Mouse (Mus musculus) thymus, adult 18-20 months (tissue): ENCODE data around the gene Osbpl3.
A peak's percentile ranks its signal among the peaks of the same experiment; 100 is the strongest.

Experiments
- DNase-seq, 2 experiments: peaks; one replicate each; pipeline ENCODE4 v3.0.0; 2022; ENCODE audit warnings: mixed read lengths in 2 of 2

Osbpl3 gene

DNA sequence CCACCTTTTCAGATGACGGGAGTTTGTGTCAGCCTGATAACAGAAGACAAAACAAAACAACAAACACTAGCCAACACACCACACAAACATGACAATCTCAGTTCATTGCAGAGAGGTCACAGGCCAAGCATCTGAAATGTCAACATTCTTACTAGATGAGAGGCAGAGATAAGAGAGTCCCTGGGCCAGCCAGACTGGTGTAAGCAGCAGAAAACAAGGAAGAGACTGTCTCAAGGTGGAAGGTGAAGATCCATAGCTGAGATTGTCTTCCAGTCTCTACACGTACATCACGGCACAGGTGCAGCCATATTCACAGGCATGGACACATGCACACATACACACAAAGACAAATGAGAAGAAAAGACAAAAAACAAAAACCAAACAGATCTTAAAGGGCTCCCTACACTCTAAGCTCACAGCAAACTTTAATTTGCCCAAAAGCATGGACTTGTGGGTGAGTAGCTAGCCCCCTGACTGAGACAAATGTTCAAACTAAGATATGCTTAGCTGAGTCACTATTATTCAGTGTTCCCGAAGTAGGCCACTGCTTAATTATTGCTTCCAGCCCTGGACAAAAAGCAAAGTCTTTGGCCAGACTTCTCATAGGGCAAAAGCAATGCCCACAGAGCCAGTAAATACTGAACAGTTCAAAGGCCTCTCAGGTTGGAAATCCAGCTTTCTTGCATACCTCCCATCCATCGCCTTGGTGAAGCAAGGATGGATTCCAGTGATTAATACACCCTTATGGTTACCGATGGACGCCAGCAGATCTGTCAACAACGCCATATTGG is 87.3 kb downstream of the Osbpl3 start:
- no peak for DNase-seq

DNA sequence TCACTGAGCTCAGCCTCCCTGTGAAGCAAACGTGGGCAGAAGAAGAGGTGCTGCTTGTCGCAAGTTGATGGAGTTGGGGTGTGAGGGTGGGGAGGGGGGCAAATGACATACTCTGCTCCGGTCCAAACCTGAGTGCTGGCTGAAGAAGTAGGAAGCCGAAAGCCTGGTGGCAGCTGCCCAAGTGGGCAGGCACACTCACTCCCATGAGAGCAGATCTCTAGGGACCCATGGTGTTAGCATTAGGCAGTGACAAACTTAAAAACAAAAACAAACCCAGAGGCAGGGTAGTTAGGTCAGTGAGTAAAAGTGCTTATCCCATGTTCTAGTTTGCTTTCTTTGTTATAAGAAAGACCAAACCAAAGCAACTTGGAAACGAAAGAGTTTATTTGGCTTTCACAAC is 88.2 kb downstream of the Osbpl3 start:
- DNase-seq = no peak

DNA sequence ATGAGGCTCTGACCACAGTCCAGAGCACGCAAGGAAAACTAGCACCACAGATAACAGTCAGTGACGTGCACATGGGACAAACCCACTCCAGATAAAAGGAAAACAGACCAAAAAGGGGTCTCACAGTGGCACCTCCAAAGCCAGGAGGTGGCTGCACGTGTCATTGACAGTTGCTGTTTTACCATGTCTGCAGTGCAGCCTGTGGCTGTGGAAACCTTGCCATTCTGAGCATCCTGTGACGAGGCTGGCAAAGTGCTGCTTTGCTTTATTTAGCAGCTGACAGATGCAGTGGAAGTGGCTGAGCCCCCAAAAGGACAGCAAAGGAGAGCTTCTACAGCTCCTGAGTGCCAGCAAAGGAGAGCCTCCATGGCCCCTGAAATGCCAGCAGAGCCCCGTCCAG is 89.3 kb downstream of the Osbpl3 start:
- DNase-seq = peak in 1 of 2 experiments; percentile 9

DNA sequence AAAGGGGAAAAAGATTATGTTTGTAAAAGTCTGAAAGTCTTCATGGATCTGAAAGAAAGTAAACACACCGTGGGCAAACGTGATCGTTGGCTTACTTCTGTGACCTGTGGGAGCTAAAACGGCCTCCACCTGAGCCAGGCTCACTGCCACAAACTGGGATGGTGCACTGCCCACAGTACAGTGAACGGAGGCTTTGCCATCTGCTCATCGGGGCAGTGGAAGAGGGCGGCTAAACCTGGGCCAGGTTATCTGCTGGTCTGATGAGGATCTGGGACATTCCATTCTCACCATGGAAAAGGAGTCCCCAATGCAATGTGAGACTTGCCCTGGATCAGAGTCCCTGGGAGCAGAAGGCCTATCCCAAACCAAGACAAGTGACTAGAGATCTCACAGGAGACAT is 89.7 kb downstream of the Osbpl3 start:
- no peak for DNase-seq

DNA sequence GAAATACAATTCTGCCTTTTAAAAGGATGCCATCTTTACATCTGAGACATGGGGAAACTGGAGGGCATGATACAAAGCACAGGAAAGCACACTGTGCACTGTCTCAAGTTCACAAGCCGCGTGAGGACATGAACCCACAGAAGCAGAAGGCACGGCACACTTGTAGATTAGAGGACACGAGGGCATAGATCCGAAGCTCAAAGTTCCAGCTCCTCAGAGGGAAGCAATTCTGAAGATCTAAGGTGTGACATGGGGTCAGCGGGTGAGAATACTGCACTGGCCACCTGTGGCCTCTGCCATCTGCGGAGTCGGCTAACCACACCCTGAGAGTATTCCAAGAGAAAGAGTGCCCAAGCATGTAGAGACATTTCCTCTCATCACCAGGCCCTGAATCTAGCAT is 91.6 kb downstream of the Osbpl3 start:
- DNase-seq = no peak

DNA sequence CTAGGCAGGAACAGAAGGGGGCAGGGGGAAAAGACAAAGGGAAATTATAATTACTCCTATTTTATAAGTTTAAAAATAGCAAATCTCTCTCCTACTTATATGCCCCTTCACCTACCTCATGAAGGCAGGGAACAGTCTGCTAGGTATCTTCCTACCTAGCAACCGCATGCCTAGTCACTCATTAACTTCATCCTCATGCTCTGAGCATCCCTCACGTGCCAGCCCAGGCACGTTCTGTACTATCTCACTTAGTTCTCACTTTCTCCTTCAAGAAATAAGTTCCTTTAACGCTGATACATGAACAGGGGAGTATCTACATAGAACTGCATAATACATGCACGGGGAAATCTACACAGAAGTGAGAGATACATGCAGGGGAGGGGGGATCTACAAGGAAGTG is 92.6 kb downstream of the Osbpl3 start:
- no peak for DNase-seq

DNA sequence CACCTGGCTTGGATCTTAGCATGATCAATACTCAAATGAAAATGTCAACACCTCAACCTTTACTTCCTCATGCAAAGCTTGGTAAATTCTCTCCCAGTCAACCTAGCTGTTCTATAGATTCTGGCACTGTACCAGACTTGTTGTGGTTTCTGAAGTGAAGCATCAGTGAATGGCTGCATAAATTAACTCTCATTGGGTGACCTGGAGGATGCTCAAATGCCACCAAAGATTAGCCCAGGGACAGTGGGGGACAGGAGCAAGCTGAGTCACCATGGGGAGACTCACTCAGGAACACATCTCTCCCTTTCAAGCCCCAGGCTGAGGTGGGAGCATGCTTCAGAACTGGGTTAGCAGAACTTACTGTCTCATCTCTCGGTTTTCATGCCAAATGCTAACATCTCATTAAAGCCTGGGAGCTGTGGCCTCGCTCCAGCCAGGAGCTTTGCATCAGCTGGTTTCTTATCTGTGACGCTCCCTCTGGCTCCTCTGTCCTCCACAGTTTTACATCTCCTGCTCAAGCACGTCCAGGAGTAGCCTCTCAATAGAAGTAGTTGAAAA is 93.2 kb downstream of the Osbpl3 start:
- no peak for DNase-seq

DNA sequence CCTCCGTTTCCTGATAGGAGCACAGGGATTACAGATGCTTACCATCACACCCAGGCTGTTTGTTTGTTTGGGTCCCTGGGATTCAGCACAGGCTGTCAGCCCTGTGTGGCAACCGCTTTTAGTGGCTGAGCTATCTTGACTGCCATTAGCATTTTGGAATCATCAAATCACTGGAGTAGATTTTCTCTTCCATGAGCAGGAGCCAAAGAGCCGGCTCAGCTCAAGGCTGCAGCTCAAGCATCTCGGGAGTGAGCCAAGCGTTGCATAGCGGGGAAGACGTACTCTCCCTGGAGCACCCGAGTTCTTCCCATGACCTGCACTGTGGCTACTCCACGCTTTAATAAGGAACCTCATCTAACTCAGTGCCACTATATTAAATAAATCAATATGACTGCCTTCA is 93.8 kb downstream of the Osbpl3 start:
- DNase-seq = no peak

DNA sequence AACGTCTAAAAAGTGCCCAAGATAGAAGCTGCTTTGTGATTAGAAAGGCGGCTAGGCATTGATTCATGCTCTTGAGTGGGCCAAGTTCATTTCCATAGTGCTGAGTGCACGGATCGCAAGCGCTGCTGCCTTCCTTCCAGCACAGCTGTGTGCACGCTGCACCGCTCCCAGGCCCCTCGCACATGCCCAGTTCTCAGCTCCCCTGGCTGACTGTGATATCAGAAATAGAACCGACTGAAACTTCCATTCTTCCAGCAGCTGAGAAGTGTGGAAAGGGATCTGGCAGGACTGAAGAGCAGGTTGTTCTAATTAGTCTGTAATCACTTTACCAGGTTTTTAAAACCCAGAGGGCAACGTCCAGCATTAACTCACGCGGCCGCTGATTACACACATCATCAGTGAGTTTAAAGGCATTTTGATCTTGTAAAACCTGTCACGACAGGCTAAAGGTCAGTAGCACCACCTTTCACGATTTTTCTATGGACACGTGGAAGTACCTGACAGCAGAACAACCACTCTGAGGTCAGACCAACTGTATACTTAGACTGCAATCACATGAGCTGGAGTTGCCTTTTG is 97.8 kb downstream of the Osbpl3 start:
- no peak for DNase-seq

DNA sequence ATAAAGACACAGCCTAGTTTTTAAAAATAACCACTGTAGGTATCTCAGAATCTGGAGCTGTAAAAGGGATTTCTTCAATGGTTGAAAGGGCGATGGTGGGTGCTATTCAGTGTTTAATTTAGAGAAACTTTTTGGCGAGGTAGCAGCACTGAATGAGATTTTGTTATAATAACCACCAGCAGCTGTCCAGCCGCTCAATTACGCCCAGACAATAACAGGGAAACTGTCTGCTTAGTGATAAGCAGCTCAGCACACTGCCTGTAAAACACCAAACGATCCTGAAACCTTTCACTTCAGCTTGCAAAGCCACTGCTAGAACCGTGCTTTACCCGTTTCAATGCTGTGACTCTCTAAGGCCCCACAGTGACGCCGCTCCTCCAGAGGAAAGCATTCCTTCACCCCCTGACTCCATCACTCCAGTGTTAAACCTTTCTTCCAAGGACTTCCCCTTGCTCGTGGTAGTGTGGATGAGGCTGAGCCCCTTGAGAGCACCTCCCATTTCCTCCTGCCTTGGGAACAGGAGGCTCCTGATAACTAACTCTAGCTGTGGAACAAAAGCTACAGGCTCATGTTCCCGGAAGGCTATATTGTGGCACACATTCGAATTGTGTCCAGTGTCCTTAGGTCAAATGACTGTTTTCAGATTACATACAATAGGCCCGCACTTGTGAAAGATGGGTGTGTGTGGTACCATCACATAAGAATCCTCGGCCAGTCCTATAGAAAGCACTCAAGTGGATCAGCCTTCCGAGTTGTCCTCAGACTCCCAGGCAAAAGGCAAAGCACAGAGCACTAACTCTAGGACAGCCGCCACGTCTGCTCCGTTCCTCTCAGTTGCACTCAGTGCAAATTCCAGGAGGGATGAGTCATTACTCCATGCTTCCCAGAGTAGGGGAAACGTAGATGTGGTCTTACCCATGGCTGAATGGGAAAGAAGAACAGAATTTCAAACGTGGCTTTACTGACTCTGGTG is 101.0 kb downstream of the Osbpl3 start:
- DNase-seq = no peak

DNA sequence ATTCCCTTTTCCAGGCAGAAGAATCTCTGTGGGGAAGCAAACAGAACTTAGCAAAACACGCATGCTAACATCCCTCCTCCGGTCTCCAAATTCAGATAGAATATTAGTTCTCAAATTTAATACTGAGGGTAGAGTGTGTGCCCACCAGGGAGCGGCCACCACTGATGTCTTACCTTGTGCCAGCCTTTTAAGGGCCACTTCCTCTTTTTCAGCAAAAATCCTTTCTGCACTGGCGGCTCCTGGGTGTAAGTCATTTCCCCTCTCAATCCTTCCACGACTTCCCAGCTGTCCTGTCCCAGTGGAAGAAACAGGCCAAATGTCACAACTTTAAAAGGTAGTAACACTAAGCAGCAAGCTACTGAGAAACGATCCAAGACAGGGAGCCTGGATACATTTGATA is 103.2 kb downstream of the Osbpl3 start:
- no peak for DNase-seq

DNA sequence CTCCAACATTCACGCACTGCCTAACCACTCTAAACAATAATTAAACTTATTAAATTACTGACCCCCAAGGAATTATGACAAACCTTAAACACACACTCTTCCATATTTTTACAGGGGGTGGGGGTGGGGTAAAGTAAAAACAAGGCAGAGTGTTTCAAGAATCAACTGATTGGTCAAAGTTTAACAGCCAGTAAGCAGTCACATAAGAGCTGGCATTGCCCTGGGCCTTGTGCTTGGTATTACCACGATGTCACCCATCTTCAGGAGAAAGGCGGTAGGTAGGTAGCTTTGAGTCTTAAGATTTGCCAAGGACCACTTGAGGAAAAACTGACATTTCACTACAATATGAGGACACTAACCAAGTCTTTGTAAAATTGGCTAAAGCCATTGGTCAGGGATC is 105.1 kb downstream of the Osbpl3 start:
- DNase-seq = no peak

DNA sequence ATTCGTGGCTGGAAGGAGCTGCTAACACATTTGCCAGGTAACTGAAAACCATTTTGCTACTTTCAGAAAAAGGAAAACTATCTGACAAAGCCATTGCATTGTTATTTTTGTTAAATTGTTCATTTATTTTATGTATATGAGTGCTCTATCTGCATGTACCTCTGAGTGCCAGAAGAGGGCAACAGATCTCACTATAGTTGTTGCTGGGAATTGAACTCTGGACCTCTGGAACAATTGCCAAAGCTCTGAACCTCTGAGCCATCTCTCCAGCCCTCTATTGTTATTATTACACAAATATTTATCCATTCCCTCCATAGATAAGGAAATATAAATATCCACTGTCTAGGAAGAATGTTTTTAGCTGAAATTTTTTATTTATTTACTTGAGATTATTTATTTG is 107.4 kb downstream of the Osbpl3 start:
- no peak for DNase-seq

DNA sequence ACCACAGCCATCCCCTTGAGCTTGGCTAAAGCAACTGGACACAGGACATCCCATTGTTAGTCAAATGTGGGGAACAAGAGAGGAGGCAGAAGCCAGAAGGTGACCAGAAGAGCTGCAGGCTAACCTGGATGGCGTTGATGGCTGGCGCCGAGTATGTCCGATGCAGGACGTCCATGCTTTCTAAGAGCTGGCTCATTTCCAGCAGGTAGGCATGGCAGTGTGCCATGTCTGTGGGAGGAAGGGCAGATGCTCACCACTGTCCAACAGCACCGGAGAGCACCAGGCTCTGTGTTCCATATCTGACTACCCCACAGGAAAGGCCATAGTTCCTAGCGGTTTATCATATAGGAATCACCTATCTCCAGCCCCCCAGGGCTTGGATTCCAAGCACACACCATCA is 109.8 kb downstream of the Osbpl3 start:
- no peak for DNase-seq

DNA sequence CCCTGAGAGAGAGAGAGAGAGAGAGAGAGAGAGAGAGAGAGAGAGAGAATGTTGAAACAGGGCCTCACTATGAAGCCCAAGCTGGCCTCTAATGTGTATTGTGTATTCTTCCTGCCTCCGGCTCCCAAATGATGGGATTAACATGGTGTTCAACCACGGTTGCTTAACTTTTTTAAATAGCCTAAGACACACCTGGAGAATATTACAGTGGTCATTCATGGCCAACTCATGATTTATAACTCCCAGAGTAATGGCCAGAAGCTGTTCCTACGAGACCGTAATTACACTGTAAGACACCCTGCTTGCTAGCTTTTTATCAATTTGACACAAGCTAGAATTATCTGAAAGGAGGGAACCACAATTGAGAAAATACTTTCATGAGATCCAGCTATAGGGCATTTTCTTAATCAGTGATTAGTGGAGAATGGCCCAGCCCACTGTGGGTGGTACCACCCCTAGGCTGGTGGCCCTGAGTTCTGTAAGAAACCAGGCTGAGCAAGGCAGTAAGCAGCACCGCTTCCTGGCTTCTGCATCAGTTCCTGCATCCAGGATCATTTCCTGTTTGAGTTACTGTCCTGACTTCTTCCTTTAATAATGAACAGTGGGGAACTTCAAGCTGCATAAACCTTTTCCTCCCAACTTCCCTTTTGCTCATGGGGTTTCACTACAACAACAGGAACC is 115.6 kb downstream of the Osbpl3 start:
- DNase-seq = no peak

DNA sequence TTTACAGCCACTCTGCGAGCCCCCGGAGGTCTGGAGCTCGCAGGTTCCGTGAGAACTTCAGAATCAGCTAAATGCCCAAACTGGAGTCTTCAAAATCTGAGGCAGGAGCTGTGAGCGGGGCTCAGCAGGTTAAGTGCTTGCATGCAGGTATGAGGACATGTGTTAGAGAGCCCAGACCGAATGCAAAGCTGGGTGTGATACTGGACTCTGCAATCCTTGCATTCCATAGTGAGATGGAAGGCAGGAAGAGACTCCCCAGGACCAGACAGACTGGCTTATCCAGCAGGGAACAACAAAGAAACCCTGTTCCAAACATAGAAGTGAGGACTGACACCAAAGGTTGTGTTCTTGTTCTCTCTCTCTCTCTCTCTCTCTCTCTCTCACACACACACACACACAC is 118.6 kb downstream of the Osbpl3 start:
- DNase-seq = no peak

DNA sequence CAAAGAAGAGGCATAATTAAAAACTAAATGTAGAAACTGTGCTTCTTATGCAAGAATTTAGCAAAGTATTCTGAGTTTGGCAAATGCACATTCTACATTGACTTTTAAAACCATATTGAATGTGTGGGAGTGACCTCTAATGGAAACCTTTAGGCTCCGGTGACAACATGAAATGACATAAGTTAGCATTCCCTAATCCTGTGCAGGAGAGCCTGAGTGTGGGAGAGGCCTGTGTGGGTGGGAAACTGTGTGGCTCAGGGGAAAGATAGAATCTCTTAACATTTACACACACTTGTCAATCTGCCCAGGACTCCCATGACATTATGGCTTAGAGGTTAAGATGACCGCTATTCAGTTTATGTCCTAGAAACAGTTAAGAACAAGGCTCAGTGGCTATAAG is 119.6 kb downstream of the Osbpl3 start:
- no peak for DNase-seq

DNA sequence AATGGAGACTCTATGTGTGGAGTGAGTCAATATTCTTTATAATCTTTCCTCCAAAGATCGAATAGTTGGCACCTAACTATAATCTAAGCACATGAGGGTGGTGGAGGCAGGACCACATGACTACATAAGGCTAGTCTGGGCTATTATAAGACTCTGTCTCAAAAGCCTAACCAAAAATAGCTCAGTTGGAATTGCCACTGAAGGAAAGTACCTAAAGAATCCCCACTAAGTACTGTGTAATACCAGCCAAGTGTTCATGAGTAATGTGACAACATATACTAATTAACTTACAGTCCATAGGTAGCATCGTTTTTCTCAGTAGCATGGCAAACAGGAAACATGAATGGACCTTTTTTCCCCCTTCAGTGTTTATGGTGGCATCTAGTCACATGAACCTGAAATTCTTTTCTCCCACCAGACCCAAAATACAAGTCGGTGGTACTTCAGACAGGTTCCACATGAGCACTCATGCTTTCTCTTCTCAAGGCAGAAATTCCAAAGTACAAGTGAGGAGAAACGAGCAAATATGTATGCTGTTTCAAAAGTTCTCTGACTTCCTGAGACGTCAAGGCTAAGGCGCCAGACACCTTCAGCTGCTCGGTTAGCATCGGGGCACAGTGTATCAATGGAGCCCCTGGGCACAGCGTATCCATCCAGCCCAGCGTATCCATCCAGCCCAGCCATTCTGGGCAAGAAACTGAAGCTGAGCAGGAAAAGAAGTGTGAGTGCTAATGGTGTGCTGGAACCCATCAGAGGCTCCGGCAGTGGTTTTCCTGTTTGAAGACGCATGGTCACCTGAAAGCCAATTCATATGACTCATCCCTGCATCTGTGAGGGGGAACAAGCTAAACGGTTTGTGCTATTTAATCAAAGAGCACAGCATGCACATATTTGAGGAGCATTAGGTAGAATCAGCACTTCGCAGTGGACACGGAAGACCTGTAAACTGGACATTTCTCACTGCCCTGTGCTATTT is 120.9 kb downstream of the Osbpl3 start:
- no peak for DNase-seq

DNA sequence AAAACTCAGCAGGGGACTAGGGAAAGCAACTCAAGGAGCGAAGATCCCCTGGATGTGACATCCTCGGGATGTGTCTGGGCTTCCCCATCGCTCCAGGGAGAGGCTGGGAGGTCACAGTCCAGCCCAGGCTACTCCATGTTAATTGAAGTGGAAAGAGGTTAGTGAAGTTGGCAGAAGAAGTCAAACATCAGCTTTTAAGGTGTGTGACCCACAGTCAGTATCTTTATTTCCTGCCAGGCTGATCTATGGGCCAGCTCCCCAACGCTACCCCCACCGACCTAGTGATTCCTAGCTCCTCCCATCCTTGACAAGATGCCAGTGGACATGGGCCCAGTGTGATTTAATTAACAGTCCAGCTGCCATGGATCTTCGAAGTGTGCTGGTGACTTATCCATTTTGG is 122.7 kb downstream of the Osbpl3 start:
- DNase-seq = no peak

DNA sequence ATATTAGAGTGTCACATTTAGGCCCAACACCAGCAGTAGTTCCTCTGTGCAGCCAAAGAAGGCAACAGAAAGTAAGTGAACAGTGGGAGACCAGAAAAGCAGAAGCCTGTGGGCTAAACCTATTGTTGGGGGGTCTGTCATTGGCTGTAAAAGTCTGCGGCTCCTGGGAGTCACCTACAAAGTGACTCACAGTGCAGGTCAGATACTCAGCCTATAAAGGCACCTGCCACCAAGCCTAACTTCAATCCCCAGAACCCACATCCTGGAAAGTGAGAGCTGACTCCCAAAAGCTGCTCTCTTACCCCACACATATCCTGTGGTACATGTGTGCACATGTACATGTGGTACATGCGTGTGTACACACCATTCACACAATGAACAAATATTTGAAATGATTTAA is 124.5 kb downstream of the Osbpl3 start:
- no peak for DNase-seq

DNA sequence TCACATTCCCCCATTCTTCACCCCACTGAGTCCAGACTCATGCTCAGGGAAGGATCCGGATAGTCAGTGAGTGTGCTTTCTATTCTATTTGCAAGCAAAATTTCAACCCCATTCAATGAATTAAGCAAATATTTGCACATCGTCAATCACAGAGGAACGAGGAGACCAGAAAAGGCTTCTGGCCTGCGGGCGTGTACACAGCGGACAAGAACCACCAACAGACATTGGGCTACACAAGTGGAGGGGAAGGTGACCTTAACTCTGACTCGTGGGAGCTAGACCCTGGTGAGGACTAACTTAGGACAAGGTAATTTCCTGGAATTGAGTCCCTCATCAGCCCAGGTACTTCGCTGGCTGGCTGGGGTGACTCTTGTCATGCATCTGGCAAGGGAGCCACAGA is 126.6 kb downstream of the Osbpl3 start:
- DNase-seq = no peak

DNA sequence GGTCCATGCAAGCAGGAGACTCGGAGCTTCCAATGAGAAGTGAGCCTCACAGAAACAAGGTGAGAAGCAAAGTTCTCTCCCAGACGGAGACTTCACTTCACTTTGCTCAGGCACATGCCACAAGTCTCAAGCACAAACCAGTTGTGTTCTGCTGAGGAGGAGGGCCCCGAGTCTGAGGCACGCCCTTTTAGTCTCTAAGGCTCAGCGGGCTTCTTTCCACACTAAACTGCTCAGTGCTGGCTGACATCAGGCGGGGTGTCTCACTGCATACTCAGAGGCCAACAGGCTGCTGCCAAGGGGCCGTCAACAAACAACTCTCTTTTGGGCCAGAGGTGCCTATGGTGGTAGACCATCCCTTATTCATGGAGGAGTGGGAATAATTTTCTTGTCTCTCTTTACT is 127.1 kb downstream of the Osbpl3 start:
- DNase-seq = no peak
